Mouse (Mus musculus) G1E (cell line): Measurements from ENCODE around the gene Kif1bp. TPM values are rescaled to one million over a fixed set of nuclear protein-coding genes. Genes with fewer than 3 reads are reported as not detected.

Source experiments
- ATAC-seq: 2 replicates; pipeline ENCODE4 v1.8.0; 2016; ENCODE audit warnings: mild to moderate bottlenecking; ENCODE audit not compliant: insufficient number of reproducible peaks, poor library complexity, low FRiP score, severe bottlenecking; ENCODE audit errors: extremely low read depth
- DNase-seq: peaks from one replicate; pipeline ENCODE4 v3.0.0; 2012; ENCODE audit warnings: low spot score
- H3K27me3 ChIP-seq: 2 replicates; pipeline ENCODE4 v1.6.1; 2012; ENCODE audit warnings: mild to moderate bottlenecking, low read length, inconsistent platforms; ENCODE audit not compliant: insufficient read depth
- H3K36me3 ChIP-seq: replicated peaks from 2 replicates; pipeline ENCODE3; 2012; ENCODE audit warnings: mild to moderate bottlenecking, inconsistent platforms
- H3K4me1 ChIP-seq: 2 replicates; pipeline ENCODE4 v1.6.1; 2012; ENCODE audit warnings: low read depth, low read length, inconsistent platforms, mixed read lengths; ENCODE audit not compliant: insufficient read depth
- H3K4me3 ChIP-seq: 2 replicates; pipeline ENCODE4 v1.5.1; 2012; ENCODE audit warnings: low read depth, mild to moderate bottlenecking, inconsistent platforms, low read length, moderate library complexity, mixed read lengths
- H3K9me3 ChIP-seq: replicated peaks from 2 replicates; pipeline ENCODE4 v1.6.1; 2012; ENCODE audit warnings: inconsistent platforms
- CTCF ChIP-seq: IDR thresholded peaks from 2 replicates; pipeline ENCODE4 v1.5.1; 2012; ENCODE audit warnings: low read depth, low read length, inconsistent platforms, mixed read lengths
- GATA1 ChIP-seq: IDR thresholded peaks from 2 replicates; pipeline ENCODE4 v1.6.1; 2012; ENCODE audit warnings: borderline replicate concordance, low read length, inconsistent platforms, mixed read lengths
- GATA2 ChIP-seq: IDR thresholded peaks from 2 replicates; pipeline ENCODE4 v1.6.1; 2012; ENCODE audit warnings: low read depth, low read length, inconsistent platforms, borderline replicate concordance
- POLR2AphosphoS5 ChIP-seq: IDR thresholded peaks from 2 replicates; pipeline ENCODE4 v1.6.1; 2012; ENCODE audit warnings: low read depth, low read length, inconsistent platforms; ENCODE audit not compliant: insufficient replicate concordance
- TAL1 ChIP-seq: conservative IDR thresholded peaks from 2 replicates; pipeline ENCODE4 v1.6.1; 2012; ENCODE audit warnings: low read depth, low read length, inconsistent platforms, mixed read lengths
- polyA plus RNA-seq: library from polyadenylated mRNA; stranded (reverse); fragments of >175 nt; gene quantifications from 2 replicates; pipeline ENCODE4 v1.2.3, GENCODE M21; 2012
- total RNA-seq, 2 experiments: library from RNA; stranded (forward) in 1 of 2; stranded (reverse) in 1 of 2; fragments of 200-1000 nt in 1 of 2; fragments of >200 nt in 1 of 2; fragmentation: Nextera tagmentation in 1 of 2; gene quantifications; 2 replicates each; pipeline ENCODE4 v1.2.3; 2014 to 2017

Kif1bp gene
- total and polyA plus RNA-seq, 3 experiments = 14.9 to 60.9 (median 51.5) TPM

GRCm38 (mm10) chr10:62508459-62508858 is 69.8 kb downstream of the Kif1bp start:
- TF ChIP-seq GATA1 (no peak), CTCF (no peak), TAL1 (no peak), GATA2 (no peak), POLR2AphosphoS5 (no peak)
- H3K27me3 ChIP-seq = no peaks in the 10 kb centered on the region
- ATAC-seq (no peak), DNase-seq (no peak)
- no peaks in the 10 kb centered on the region for H3K9me3 ChIP-seq
- no peaks in the 10 kb centered on the region for H3K36me3 ChIP-seq
- H3K4me3 ChIP-seq = no peak overlapping the region
- peaks cover 55% of the 10 kb centered on the region for H3K4me1 ChIP-seq

DNA sequence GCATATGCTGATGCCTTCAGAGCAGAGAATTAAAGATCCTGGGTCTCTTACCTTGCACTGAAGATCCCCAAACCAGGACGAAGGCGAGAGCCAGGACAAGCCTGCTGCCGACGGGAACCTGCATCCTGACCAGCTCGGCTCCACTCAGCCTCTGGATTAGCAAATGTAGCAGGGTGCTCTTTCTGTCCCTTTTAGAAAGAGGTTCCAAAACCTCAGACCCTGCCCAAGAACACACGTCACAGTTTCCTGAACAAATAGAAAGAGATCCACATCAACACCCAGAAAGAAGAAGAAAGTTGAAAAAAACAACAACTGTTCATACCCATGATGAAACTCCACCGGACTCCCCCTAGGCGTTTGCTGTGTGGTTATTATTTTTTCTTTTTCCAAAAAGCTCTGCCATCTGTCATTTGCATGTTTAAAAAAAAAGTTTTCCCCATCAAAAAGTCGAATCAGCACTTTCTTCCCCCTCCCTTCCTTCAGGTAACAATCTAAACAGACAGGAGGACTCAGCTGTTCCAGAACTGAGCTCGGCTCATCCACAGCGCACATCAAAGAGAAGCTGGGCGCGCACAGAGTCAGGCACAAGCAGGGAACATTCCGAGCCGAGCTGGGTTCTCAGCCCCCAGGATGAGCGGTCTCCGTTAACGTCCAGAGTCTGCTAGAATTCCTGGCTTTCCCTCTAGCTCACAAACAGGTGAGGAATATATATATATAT is 70.5 kb downstream of the Kif1bp start:
- DNase-seq = no peak
- H3K4me1 ChIP-seq = peaks cover 57% of the 10 kb centered on the region
- no peak; the same call in 1 of the 2 replicates for ATAC-seq

DNA sequence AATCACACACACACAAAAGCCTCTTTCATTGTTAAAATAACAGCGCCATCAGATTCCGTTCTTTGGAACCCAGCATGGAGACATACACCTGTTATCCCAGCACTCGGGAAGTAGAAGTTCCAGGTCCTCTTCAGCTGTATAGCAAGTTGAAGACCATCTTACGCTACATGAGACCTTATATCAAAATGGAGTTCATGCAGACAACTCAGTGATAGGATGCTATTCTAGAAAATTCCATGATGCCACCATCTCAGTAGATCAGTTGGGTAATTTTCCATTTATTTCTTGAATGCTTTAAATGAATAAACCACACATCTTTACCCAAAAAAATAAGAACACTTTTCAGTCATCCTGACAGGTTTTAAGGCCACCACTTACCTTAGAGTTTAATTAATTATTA is 71.2 kb downstream of the Kif1bp start:
- TF ChIP-seq GATA2 (no peak), POLR2AphosphoS5 (no peak), GATA1 (no peak), TAL1 (no peak), CTCF (no peak)
- no peak overlapping the region for H3K4me3 ChIP-seq
- no peaks in the 10 kb centered on the region for H3K27me3 ChIP-seq
- DNase-seq (no peak), ATAC-seq (no peak)
- H3K9me3 ChIP-seq = no peaks in the 10 kb centered on the region
- peaks cover 57% of the 10 kb centered on the region for H3K4me1 ChIP-seq
- H3K36me3 ChIP-seq = no peaks in the 10 kb centered on the region

More for the DNA sequence above, 70.5 kb downstream of the Kif1bp start:
- Histone ChIP-seq H3K9me3 (no peaks in the 10 kb centered on the region), H3K27me3 (no peaks in the 10 kb centered on the region), H3K36me3 (no peaks in the 10 kb centered on the region), H3K4me3 (no peak overlapping the region; the same call in 1 of the 2 replicates)
- TF ChIP-seq GATA2 (no peak), TAL1 (no peak), POLR2AphosphoS5 (no peak), CTCF (no peak), GATA1 (no peak)

DNA sequence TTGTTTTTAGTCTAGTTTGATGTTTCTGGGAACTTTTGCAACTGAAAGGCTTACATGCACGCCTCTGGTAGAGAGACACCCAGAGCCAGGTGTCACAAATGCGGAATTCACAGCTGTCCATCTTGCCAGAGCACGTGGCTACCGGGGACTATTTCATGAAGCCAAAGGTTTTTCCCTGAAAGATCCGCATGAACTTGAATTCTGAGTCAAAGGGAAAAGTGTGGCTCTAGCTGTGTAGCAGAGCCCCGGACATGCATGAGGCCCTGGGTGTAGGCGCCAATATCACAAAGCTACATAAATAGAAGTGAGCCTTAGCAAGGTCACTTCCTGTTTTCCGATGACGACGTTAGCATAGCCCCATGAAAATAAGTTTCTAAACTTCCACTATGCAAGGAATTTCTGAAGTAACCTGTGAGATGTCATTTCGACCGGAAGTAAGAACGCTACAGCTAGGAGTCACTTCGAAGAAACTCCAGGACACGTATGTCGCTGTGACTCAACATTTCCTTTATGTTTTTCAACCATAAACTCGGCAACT is 72.2 kb downstream of the Kif1bp start:
- no peak for DNase-seq
- Histone ChIP-seq H3K27me3 (no peaks in the 10 kb centered on the region), H3K9me3 (no peaks in the 10 kb centered on the region), H3K36me3 (no peaks in the 10 kb centered on the region), H3K4me1 (peaks cover 51% of the 10 kb centered on the region), H3K4me3 (no peak overlapping the region)
- ATAC-seq = peak; percentile 25; the same call in 1 of the 2 replicates
- no peak for TF ChIP-seq CTCF
- TF ChIP-seq GATA2 = no peak
- no peak for TF ChIP-seq POLR2AphosphoS5
- no peak for TF ChIP-seq GATA1
- TF ChIP-seq TAL1 = no peak

DNA sequence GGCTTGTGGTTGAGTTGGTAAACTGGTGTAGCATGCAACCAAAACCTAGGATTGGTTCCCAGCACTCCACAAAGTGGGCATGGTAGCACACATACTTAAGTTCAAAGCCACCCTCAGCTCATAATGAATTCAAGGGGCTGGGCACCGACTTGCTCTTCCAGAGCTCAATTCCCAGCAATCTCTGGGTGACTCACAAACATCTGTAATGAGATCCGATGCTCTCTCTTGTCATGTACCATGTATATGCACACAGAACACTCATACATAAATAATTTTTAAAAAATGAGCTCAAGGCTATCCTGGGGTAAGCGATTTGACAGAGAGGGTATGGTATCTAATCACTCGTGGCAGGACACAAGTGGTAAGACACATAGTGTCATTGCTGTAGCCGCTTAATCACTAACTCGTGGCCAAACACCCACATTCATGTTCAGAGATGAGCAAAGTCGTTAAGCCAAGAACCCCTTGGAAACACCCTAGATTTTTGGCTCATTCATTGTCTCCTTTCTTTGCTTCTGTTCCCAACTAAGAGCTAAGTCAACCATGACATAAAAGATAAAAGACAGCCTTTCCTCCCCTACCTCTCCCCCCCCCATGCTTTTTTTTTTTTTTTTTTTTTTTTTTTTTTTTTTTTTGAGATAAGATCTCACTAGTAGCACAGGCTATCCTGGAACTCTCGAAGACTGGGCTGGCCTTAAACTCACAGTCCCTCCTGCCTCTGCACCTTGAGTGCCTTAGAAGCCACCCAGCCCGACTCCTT is 72.9 kb downstream of the Kif1bp start:
- DNase-seq = no peak
- H3K9me3 ChIP-seq = no peaks in the 10 kb centered on the region
- H3K36me3 ChIP-seq = no peaks in the 10 kb centered on the region
- no peaks in the 10 kb centered on the region for H3K27me3 ChIP-seq
- no peak for ATAC-seq
- H3K4me3 ChIP-seq = no peak overlapping the region
- H3K4me1 ChIP-seq = peaks cover 52% of the 10 kb centered on the region
- TF ChIP-seq POLR2AphosphoS5 (no peak), GATA2 (no peak), CTCF (no peak)
